Mouse (Mus musculus) lung, adult 2 months (tissue): ENCODE measurements around the gene Tcta.

Experiments used
- CTCF ChIP-seq: fragments of 200-500 bp; IDR thresholded peaks from 2 replicates; pipeline ENCODE4 v1.5.1; 2011; ENCODE audit warnings: mild to moderate bottlenecking, low read length, control low read depth; ENCODE audit not compliant: insufficient read depth
- POLR2A ChIP-seq: fragments of 200-500 bp; IDR thresholded peaks from 2 replicates; pipeline ENCODE4 v1.6.1; 2011; ENCODE audit warnings: low read depth, mild to moderate bottlenecking, control low read depth, low read length, borderline replicate concordance; ENCODE audit errors: extremely low read depth

DNA sequence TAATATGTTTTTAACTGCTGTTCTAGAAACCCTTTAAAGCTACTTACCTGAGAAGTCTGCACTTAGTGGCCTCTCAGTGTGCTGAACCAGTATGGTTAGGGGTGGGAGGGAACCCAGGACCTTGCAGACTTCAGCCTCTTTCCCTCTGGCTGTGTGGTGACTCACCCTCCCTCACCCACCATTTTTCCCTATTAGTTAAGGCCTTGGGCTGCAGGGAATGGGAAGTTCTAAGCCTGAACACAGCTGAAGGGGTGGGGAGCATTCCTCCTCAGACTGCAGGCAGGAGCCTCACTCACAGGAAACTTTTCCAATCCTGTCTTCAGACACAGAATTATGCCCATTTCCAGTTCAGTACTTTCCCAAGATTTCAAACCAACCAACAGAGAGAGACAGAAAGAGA lies 35.8 kb upstream of the Tcta start:
- no peak for TF ChIP-seq CTCF
- no peak for TF ChIP-seq POLR2A
